Mouse (Mus musculus): ENCODE results near the gene Mrps11. TPM values are rescaled to one million over a fixed set of nuclear protein-coding genes. Genes with fewer than 3 reads are reported as not detected.

Gene Mrps11
- 10 to 100 TPM; 50.9 to 51.7 TPM for polyA plus RNA-seq (2017; shearing (Covaris generic))

- ATAC-seq: peak; percentile 99
Measured at GRCm38 (mm10) chr7:78782639-78783581, at the start of gene Mrps11, which contains the start of gene Mrpl46. Mrps11 (plus strand) TSS chr7:78783119. Mrpl46 (minus strand) TSS chr7:78783531.

- no peak for ATAC-seq
Measured at GRCm38 (mm10) chr7:78737196-78737595, 45.7 kb upstream of the Mrps11 start.

- ATAC-seq: peak; percentile 98
Measured at GRCm38 (mm10) chr7:78737614-78738210, 45.2 kb upstream of the Mrps11 start, which contains the start of gene Ntrk3. Ntrk3 (minus strand) TSS chr7:78738012.

GRCm38 (mm10) chr7:78739351-78740000, 43.4 kb upstream of the Mrps11 start:
- no peak for ATAC-seq

GRCm38 (mm10) chr7:78743731-78744385, 39.1 kb upstream of the Mrps11 start:
- no peak for ATAC-seq

- no peak for ATAC-seq
Measured at GRCm38 (mm10) chr7:78752961-78753360, 30.0 kb upstream of the Mrps11 start.

- no peak for ATAC-seq
Measured at GRCm38 (mm10) chr7:78753752-78754457, 29.0 kb upstream of the Mrps11 start.

GRCm38 (mm10) chr7:78754458-78755000, 28.4 kb upstream of the Mrps11 start:
- ATAC-seq: no peak

- no peak for ATAC-seq
Measured at GRCm38 (mm10) chr7:78763801-78764200, 19.1 kb upstream of the Mrps11 start.

GRCm38 (mm10) chr7:78765215-78765631, 17.7 kb upstream of the Mrps11 start:
- ATAC-seq: no peak

- ATAC-seq: peak; percentile 89
Measured at GRCm38 (mm10) chr7:78766019-78766683, 16.8 kb upstream of the Mrps11 start.

- ATAC-seq: no peak
Measured at GRCm38 (mm10) chr7:78767929-78768531, 14.9 kb upstream of the Mrps11 start.

GRCm38 (mm10) chr7:78769075-78769652, 13.8 kb upstream of the Mrps11 start:
- no peak for ATAC-seq

- ATAC-seq: no peak
Measured at GRCm38 (mm10) chr7:78770936-78771335, 12.0 kb upstream of the Mrps11 start.

- ATAC-seq: no peak
Measured at GRCm38 (mm10) chr7:78778741-78779140, 4.2 kb upstream of the Mrps11 start.

- no peak for ATAC-seq
Measured at GRCm38 (mm10) chr7:78785906-78786305, 3.0 kb downstream of the Mrps11 start.

GRCm38 (mm10) chr7:78787793-78788380, 5.0 kb downstream of the Mrps11 start:
- no peak for ATAC-seq

GRCm38 (mm10) chr7:78791359-78792222, 8.7 kb downstream of the Mrps11 start:
- peak; percentile 93 for ATAC-seq

Measured in CD4-positive, CD25-positive, alpha-beta regulatory T cell, adult 4 months (primary cell).